Mouse (Mus musculus): ENCODE data around the gene Slc26a3. TPM values are rescaled to one million over a fixed set of nuclear protein-coding genes. Genes with fewer than 3 reads are reported as not detected.

Gene Slc26a3
- total RNA-seq, 2 experiments from 2014 or later: not detected

DNA sequence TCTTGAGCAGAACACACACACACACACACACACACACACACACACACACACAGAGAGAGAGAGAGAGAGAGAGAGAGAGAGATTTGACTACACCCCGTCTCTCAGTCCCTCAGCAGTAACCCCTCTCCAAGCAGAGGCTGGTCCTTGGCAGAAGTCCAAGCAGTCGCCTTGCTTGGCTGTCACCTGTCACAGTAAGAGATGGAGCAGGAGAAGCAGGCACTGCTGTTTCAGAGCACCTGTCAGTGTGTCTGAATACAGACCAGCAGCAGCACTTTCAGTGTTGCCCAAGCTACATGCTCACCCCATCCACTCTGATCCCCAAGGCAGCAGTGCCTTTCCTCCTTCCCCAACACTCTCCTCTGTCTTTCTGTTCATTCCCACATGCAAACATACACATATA lies 9.8 kb upstream of the Slc26a3 start:
- no peak for DNase-seq
- H3K4me3 ChIP-seq: no peak overlapping the region
- H3K27ac ChIP-seq: no peak overlapping the region
- TF ChIP-seq CTCF (IDR thresholded peaks at IDR 0.05): no peak
- intact Hi-C loops (cut with DNase I): no loop called here

DNA sequence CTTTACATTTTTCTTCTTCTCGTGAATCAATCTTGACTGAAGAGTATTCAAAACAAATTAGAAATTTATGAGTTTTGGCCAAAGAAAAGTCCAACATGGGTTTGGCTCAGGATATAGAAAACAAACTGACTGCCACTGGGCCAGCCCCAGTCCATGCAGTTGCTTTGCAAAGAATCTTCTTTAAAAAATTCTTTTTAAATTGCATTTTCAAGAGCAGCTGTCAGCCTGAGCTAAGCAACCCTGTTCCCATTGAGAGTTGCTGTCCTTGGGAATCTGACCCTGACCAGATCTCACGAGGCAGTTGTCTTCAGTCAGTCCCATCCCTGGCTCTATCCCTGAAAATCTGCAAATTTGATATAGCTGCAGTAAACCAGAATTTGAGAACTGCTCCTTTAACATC lies 8.2 kb upstream of the Slc26a3 start:
- intact Hi-C loops (cut with DNase I): no loop called here
- Histone ChIP-seq H3K4me3 (no peak overlapping the region), H3K27ac (no peak overlapping the region)
- no peak for TF ChIP-seq CTCF (IDR thresholded peaks at IDR 0.05)
- no peak for DNase-seq

DNA sequence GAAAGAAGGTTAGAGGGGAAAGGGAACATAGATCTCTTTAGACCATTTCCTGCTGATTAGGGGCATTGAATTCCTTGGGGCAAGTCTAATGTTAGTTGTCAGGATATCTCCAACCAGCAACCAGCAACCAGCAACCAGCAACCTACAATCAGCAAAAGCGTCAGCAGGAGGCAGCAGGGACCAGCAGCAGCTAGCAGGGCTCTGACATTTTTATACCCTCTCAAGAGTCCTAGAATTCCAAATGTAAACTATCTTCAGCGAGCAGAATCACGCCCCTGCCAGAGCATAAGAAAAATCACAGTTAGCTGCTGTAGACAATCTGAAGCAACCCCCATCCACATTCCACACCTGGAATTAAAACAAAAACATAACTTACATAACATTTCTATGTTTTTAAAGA lies 3.4 kb upstream of the Slc26a3 start:
- H3K4me3 ChIP-seq: no peak overlapping the region
- DNase-seq: no peak
- TF ChIP-seq CTCF (IDR thresholded peaks at IDR 0.05): no peak
- no peak overlapping the region for H3K27ac ChIP-seq
- intact Hi-C loops (cut with DNase I): no loop called here

- no peak overlapping the region for H3K27ac ChIP-seq
- no peak overlapping the region for H3K4me3 ChIP-seq
- intact Hi-C loops (cut with DNase I): no loop called here
- TF ChIP-seq CTCF (IDR thresholded peaks at IDR 0.05): no peak
- no peak for DNase-seq
Measured at GRCm38 (mm10) chr12:31391696-31392095, 1.0 kb downstream of the Slc26a3 start.

- no peak overlapping the region for H3K27ac ChIP-seq
- no peak overlapping the region for H3K4me3 ChIP-seq
- TF ChIP-seq CTCF (IDR thresholded peaks at IDR 0.05): no peak
- intact Hi-C loops (cut with DNase I): no loop called here
- no peak for DNase-seq
Measured at GRCm38 (mm10) chr12:31395895-31396294, 5.2 kb downstream of the Slc26a3 start.

DNA sequence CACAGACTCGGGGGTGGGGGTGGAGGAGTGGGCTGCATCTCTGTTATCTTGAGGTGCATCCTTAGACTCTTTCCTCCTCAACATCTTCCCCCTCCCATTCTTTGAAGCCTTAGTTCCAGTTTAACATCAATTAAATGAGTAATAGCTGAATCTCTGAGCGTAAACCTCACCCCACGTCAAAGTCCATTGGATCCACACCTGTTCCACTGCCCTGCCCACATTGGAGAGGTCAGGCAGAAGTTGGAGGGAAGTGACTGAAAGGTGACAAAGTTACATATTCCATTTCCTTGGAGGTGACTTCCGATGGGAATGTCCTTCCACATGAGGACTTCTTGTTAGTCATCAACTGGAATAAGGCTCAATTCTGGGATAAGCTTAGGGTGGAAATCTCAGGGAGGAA lies 7.0 kb downstream of the Slc26a3 start:
- no peak overlapping the region for H3K4me3 ChIP-seq
- H3K27ac ChIP-seq: no peak overlapping the region
- intact Hi-C loops (cut with DNase I): no loop called here
- no peak for DNase-seq
- TF ChIP-seq CTCF (IDR thresholded peaks at IDR 0.05): no peak

- DNase-seq: no peak
- intact Hi-C loops (cut with DNase I): no loop called here
- H3K4me3 ChIP-seq: no peak overlapping the region
- no peak overlapping the region for H3K27ac ChIP-seq
- TF ChIP-seq CTCF (IDR thresholded peaks at IDR 0.05): no peak
Measured at GRCm38 (mm10) chr12:31400821-31401220, 10.2 kb downstream of the Slc26a3 start.

DNA sequence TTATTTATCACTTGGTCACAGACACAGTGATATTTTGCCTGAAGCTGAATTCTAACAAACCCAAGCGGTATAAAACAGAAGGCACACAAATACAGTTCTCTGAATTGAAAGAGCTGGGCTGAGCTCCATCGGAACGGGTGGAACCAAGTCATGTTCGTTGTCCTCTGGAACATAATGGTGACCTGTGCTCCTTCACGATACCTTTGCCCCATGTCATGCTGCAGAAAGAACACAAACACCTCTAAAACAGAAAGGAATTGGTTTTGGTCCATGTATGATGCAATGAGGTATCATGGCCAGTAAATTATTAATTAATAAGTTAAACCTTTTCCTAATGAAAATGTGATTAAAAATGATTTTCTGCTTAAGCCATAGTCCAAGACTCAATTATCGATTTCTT lies 11.3 kb downstream of the Slc26a3 start:
- TF ChIP-seq CTCF (IDR thresholded peaks at IDR 0.05): no peak
- no peak for DNase-seq
- no peak overlapping the region for H3K27ac ChIP-seq
- H3K4me3 ChIP-seq: no peak overlapping the region
- intact Hi-C loops (cut with DNase I): no loop called here

DNA sequence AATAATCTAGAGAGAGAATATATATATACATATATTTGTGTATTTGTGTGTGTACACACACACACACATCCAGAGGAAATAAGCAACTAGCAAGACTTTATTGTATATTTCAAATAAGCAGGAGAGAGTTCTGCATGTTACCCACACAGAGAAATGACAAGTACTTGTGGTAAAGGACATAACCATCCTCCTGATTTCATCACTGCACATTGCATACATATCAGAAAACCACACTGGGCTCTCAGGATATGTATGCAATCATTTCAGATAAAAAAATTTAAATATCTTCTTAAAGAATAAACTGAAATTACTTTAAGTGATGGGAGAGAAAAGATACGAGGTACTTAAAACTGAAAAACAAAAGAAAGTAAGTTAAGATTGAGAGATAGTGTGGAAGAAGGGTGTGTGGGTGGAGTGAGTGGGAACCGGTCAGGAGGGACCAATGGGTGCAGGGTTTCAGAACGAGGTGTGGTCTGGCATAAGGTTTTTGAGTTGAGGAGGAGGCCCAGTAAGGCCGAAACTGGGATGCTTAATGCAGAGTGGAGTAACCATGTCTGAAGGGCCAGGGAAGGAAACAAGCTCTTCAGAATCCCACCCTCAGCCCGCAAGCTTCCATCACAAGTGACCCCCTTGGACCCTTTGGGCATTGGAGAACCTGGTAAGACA lies 14.0 kb downstream of the Slc26a3 start:
- H3K27ac ChIP-seq: no peak overlapping the region
- H3K4me3 ChIP-seq: no peak overlapping the region
- TF ChIP-seq CTCF (IDR thresholded peaks at IDR 0.05): no peak
- DNase-seq: no peak
- intact Hi-C loops (cut with DNase I): no loop called here

GRCm38 (mm10) chr12:31415971-31416370 lies 25.3 kb downstream of the Slc26a3 start:
- H3K27ac ChIP-seq: no peak overlapping the region
- intact Hi-C loops (cut with DNase I): no loop called here
- TF ChIP-seq CTCF (IDR thresholded peaks at IDR 0.05): no peak
- DNase-seq: no peak
- H3K4me3 ChIP-seq: no peak overlapping the region

GRCm38 (mm10) chr12:31421901-31422574 lies 31.4 kb downstream of the Slc26a3 start:
- Histone ChIP-seq H3K27ac (no peak overlapping the region), H3K4me3 (no peak overlapping the region)
- no peak for TF ChIP-seq CTCF (IDR thresholded peaks at IDR 0.05)
- intact Hi-C loops (cut with DNase I): no loop called here
- no peak for DNase-seq

GRCm38 (mm10) chr12:31437791-31438190 lies 47.1 kb downstream of the Slc26a3 start:
- intact Hi-C loops (cut with DNase I): no loop called here
- TF ChIP-seq CTCF (IDR thresholded peaks at IDR 0.05): no peak
- Histone ChIP-seq H3K4me3 (no peak overlapping the region), H3K27ac (no peak overlapping the region)
- DNase-seq: no peak

DNA sequence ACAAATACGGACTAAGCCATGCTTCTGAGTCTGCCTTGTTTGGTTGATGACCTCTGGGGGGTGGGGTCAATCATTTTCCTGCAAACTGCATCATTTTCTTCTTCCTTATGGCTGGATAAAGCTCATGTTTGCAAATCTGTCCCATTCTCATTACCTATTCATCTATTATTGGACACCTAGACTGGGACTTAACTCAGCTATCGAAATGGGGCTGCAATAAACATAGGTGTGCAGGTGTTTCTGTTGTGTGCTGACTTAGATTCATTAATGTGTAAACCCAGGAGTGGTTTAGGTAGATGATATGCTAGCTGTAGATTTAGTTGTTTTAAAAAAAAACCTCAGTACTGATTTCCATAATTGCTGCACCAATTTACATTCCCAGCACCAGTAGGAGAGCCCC lies 48.9 kb downstream of the Slc26a3 start:
- no peak for DNase-seq
- intact Hi-C loops (cut with DNase I): no loop called here
- TF ChIP-seq CTCF (IDR thresholded peaks at IDR 0.05): no peak
- Histone ChIP-seq H3K27ac (no peak overlapping the region), H3K4me3 (no peak overlapping the region)

DNA sequence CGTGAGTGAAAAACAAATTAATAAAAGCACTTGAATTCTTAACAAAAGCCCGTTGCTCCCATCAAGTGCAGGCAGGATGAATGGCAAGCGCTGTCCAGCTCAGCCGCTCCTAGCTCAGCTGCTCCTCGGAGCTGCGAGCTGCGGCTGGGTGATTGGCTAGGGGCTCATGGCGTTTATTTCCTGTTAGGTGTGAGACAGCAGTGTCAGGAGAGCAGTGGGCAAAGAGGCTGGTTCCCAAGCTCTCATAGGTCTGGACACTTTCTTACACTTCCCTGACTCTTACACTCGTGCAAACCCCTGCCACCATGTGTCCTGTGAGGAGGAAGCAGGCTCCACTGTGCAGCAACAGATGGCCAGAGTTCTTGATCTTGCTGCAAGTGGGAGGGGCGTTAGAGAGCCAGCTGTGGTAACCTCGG lies 53.5 kb downstream of the Slc26a3 start:
- intact Hi-C loops (cut with DNase I): no loop called here
- Histone ChIP-seq H3K4me3 (peak overlapping the region; percentile 43), H3K27ac (no peak overlapping the region)
- no peak for DNase-seq
- no peak for TF ChIP-seq CTCF (IDR thresholded peaks at IDR 0.05)

All from gastrocnemius, adult 2 months (tissue).